Mouse (Mus musculus): ENCODE measurements at regions not wholly inside any gene's neighbourhood (a gene's known extent, or its start where the extent isn't known, plus 50 kb on each side); places are given as distances from the start of the nearest gene placed in this dataset.
"Not testable (repeated sequence)": the region's sequence is repeated elsewhere in the genome, so short reads cannot be mapped to it uniquely, and the experiment has no call there.

DNA sequence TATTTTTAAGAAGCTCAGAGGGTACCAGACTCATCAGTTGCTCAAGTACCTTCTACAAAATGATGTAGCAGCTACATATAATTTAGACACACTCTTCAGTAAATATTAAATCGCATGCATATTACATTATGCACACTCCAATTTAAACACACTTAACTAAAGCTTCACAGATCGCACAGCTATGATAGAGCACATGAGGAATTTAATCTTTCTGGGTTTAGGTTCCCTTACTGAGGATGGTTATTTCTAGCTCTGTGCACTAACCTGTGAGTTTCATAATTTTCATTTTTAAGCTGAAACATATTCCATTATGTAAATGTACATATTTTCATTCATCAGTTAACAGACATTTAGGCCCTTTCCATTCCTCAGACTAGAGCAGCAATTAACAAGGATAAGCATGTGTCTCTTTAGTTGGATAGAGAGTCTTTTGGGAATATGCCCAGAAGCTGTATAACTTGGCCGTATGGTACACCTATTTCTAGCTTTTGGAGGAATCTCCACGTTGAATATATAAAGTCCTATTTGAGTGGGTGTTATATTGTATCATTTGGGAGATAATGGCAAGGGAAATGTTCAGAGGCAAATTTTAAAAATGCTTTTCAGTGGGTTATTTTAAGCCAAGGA is 694.0 kb downstream of the Trib2 start:
- no peak overlapping the region for H3K9ac ChIP-seq (replicated peaks; ENCODE audit: low read length)
- 85% methylated on average over 4 of the region's 4 CpGs for WGBS
- no peaks in the 10 kb centered on the region for H3K36me3 ChIP-seq (ENCODE audit: insufficient read depth, low read length)
- H3K4me1 ChIP-seq (ENCODE audit: insufficient read depth, low read length) = no peaks in the 10 kb centered on the region
- H3K27ac ChIP-seq (ENCODE audit: low read length) = no peak overlapping the region
- H3K4me2 ChIP-seq (replicated peaks; ENCODE audit: low read depth, low read length) = no peak overlapping the region
- no peaks in the 10 kb centered on the region for H3K27me3 ChIP-seq (ENCODE audit: insufficient read depth, low read length)
- H3K4me3 ChIP-seq (ENCODE audit: low read length) = no peak overlapping the region
- no peaks in the 10 kb centered on the region for H3K9me3 ChIP-seq (ENCODE audit: low read length)
- ATAC-seq (ENCODE audit: low FRiP score, low TSS enrichment) = no peak

DNA sequence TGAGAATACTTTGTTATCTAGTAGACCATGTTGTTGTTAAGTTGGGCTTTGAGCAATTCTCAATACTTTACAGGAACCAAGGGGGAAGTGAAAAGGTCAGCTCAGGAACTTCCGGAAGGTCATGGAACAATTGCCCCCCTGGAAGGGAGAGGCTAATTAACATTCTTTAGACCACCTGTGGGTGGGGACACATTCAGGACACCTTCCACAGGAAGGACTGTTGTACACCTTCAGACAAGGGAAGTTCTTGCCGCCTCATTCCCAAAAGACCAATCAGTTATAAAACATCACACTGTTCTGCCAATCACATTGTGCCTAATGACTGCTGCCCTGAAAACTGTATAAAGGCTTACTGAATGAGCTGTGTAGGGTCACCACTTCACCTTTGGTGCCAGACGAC is 701.2 kb downstream of the Trib2 start:
- H3K36me3 ChIP-seq (ENCODE audit: insufficient read depth, low read length) = no peaks in the 10 kb centered on the region
- WGBS = 82% methylated on average over 3 of the region's 3 CpGs
- ATAC-seq (ENCODE audit: low FRiP score, low TSS enrichment) = no peak
- no peak overlapping the region for H3K27ac ChIP-seq (ENCODE audit: low read length)
- H3K4me2 ChIP-seq (replicated peaks; ENCODE audit: low read depth, low read length) = no peak overlapping the region
- no peak overlapping the region for H3K9ac ChIP-seq (replicated peaks; ENCODE audit: low read length)
- H3K4me3 ChIP-seq (ENCODE audit: low read length) = no peak overlapping the region
- no peaks in the 10 kb centered on the region for H3K27me3 ChIP-seq (ENCODE audit: insufficient read depth, low read length)
- H3K9me3 ChIP-seq (ENCODE audit: low read length) = no peaks in the 10 kb centered on the region
- no peaks in the 10 kb centered on the region for H3K4me1 ChIP-seq (ENCODE audit: insufficient read depth, low read length)

DNA sequence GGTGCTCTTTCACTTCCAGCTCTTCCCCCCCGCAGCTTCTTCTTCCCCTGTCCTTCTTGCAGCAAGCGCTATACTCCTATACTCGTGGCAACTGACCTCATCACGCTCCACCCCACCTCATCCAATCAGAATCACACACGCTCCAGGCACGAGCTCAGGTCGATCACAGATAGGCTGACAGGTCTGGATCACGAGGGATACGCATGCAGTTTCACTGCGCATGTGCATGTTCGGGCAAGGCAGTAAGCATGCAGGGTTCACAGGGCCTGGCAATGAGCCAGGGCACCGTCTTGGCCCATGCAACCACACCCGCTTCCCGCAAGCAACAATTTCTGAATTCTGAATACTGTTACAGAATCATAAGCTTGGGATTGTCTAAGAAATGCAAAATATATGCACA is 701.9 kb downstream of the Trib2 start:
- Histone ChIP-seq H3K27me3 (ENCODE audit: insufficient read depth, low read length) (no peaks in the 10 kb centered on the region), H3K27ac (ENCODE audit: low read length) (no peak overlapping the region), H3K9ac (replicated peaks; ENCODE audit: low read length) (no peak overlapping the region), H3K4me3 (ENCODE audit: low read length) (no peak overlapping the region), H3K4me1 (ENCODE audit: insufficient read depth, low read length) (no peaks in the 10 kb centered on the region), H3K4me2 (replicated peaks; ENCODE audit: low read depth, low read length) (no peak overlapping the region), H3K9me3 (ENCODE audit: low read length) (no peaks in the 10 kb centered on the region), H3K36me3 (ENCODE audit: insufficient read depth, low read length) (no peaks in the 10 kb centered on the region)
- ATAC-seq (ENCODE audit: low FRiP score, low TSS enrichment) = no peak
- 90% methylated on average over 14 of the region's 14 CpGs for WGBS

DNA sequence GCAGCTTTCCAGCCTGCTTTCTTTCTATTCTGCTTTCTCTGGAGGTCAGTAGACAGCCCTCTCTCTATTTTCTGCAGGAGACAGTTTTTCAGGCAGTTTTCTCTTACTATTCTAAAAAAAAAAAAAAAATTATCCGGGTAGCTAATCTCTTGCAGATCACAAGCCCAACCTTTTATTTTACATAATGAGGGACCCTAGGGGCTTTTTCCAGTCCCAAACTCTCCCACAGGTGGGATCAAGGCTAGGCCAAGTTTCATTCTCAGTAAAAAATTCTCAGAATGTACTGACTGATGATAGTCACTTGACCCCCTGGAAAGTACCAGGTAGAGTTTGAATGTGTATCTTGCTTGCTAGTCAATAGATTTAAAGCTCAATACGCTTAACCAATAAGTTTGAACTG is 705.7 kb downstream of the Trib2 start:
- H3K36me3 ChIP-seq (ENCODE audit: insufficient read depth, low read length) = no peaks in the 10 kb centered on the region
- no peak for ATAC-seq (ENCODE audit: low FRiP score, low TSS enrichment)
- no peak overlapping the region for H3K9ac ChIP-seq (replicated peaks; ENCODE audit: low read length)
- H3K27ac ChIP-seq (ENCODE audit: low read length) = no peak overlapping the region
- WGBS = 58% methylated on average over 2 of the region's 2 CpGs
- no peak overlapping the region for H3K4me2 ChIP-seq (replicated peaks; ENCODE audit: low read depth, low read length)
- no peak overlapping the region for H3K4me3 ChIP-seq (ENCODE audit: low read length)
- H3K9me3 ChIP-seq (ENCODE audit: low read length) = no peaks in the 10 kb centered on the region
- no peaks in the 10 kb centered on the region for H3K27me3 ChIP-seq (ENCODE audit: insufficient read depth, low read length)
- no peaks in the 10 kb centered on the region for H3K4me1 ChIP-seq (ENCODE audit: insufficient read depth, low read length)

DNA sequence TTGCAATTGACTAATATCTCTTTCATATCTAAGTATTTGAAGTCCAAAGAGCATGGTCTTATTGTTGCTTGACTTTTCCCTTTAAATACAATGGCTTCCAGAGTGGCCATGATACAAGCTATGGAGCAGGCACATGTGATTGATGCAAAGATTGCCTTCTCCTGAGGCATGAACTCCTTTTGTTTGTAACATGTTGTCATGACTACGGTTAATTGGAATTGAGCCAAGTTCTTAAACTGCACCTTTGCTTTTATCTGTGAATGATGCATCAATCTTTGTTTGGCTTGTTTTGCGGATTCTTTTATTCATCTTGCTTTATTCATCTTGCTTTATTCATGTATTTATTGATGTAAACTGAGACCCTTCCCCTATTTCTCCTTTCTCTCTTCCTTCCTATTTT is 711.8 kb downstream of the Trib2 start:
- ATAC-seq (ENCODE audit: low FRiP score, low TSS enrichment) = no peak
- Histone ChIP-seq H3K4me2 (replicated peaks; ENCODE audit: low read depth, low read length) (no peak overlapping the region), H3K36me3 (ENCODE audit: insufficient read depth, low read length) (no peaks in the 10 kb centered on the region), H3K4me1 (ENCODE audit: insufficient read depth, low read length) (no peaks in the 10 kb centered on the region), H3K4me3 (ENCODE audit: low read length) (no peak overlapping the region), H3K9ac (replicated peaks; ENCODE audit: low read length) (no peak overlapping the region), H3K27me3 (ENCODE audit: insufficient read depth, low read length) (no peaks in the 10 kb centered on the region), H3K27ac (ENCODE audit: low read length) (no peak overlapping the region), H3K9me3 (ENCODE audit: low read length) (no peaks in the 10 kb centered on the region)
- WGBS = 73% methylated on average over 2 of the region's 2 CpGs

DNA sequence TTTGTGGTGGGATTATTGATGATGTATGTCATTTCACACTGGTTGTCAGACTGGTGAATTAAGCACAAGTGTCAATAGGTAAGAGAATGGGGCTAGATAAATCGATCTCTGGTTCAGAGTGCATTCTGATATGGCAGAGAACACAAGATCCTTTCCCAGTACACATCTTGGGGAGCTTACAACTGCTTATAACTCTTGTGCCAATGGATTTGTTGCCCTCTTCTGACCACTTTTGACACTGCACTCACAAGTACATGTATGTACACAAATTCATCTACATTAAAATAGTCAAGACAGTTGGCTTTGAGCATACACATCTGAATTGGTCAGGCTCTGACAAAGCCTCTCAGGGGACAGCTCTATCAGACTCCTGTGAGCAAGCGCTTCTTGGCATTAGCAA is 738.1 kb downstream of the Trib2 start:
- Histone ChIP-seq H3K27me3 (ENCODE audit: insufficient read depth, low read length) (no peaks in the 10 kb centered on the region), H3K4me2 (replicated peaks; ENCODE audit: low read depth, low read length) (no peak overlapping the region), H3K9ac (replicated peaks; ENCODE audit: low read length) (no peak overlapping the region), H3K9me3 (ENCODE audit: low read length) (no peaks in the 10 kb centered on the region), H3K4me3 (ENCODE audit: low read length) (no peak overlapping the region), H3K36me3 (ENCODE audit: insufficient read depth, low read length) (no peaks in the 10 kb centered on the region), H3K4me1 (ENCODE audit: insufficient read depth, low read length) (no peaks in the 10 kb centered on the region), H3K27ac (ENCODE audit: low read length) (no peak overlapping the region)
- 71% methylated on average over 2 of the region's 2 CpGs for WGBS
- no peak for ATAC-seq (ENCODE audit: low FRiP score, low TSS enrichment)

DNA sequence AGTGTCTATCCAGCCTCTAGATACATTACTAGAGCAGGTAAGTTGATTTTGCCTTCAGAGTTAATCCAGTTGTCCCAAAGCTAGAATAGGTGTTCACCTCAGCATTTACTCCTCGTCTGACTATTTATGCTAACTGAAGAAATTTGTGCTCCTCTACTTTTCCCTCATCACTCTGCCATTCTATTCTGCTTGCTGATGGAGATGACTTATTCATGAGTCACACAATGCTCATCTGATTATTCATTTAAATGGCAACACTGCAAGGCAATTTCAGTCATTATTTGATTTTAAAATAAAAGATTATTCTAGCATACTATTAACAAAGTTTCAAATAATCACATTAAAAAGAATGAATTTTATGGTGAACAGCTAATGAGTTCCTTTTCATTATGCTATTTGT is 752.4 kb downstream of the Trib2 start:
- Histone ChIP-seq H3K27me3 (ENCODE audit: insufficient read depth, low read length) (no peaks in the 10 kb centered on the region), H3K9ac (replicated peaks; ENCODE audit: low read length) (no peak overlapping the region), H3K27ac (ENCODE audit: low read length) (no peak overlapping the region), H3K4me2 (replicated peaks; ENCODE audit: low read depth, low read length) (no peak overlapping the region), H3K36me3 (ENCODE audit: insufficient read depth, low read length) (no peaks in the 10 kb centered on the region), H3K4me3 (ENCODE audit: low read length) (no peak overlapping the region), H3K4me1 (ENCODE audit: insufficient read depth, low read length) (no peaks in the 10 kb centered on the region), H3K9me3 (ENCODE audit: low read length) (no peaks in the 10 kb centered on the region)
- no peak for ATAC-seq (ENCODE audit: low FRiP score, low TSS enrichment)
- 86% methylated on average over 1 of the region's 1 CpGs for WGBS

DNA sequence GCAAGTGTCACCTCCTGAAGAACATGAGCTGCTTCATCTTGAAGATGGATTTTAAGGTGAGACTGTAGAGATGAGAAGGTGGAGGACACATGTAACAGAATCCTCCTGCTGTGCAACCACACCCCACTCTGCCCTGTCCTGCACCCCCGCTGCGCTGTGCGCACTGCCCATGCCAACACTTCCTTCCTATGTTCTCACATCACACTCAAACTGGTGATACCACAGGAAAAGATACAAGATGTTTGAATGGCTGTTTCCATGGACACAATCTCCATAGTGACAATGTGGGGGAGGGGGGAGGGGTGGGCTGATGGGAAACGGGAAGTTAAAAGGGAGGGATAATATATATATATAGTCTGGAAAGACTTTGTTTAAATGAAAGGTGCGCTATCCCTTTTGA is 765.3 kb downstream of the Trib2 start:
- no peak overlapping the region for H3K4me2 ChIP-seq (replicated peaks; ENCODE audit: low read depth, low read length)
- H3K4me3 ChIP-seq (ENCODE audit: low read length) = no peak overlapping the region
- WGBS = 88% methylated on average over 5 of the region's 5 CpGs
- H3K27ac ChIP-seq (ENCODE audit: low read length) = no peak overlapping the region
- H3K27me3 ChIP-seq (ENCODE audit: insufficient read depth, low read length) = no peaks in the 10 kb centered on the region
- H3K4me1 ChIP-seq (ENCODE audit: insufficient read depth, low read length) = no peaks in the 10 kb centered on the region
- 0 out of 2 replicates have a peak, but pooled peaks cover 3% of the 10 kb centered on the region for H3K9me3 ChIP-seq (ENCODE audit: low read length)
- ATAC-seq (ENCODE audit: low FRiP score, low TSS enrichment) = no peak
- no peak overlapping the region for H3K9ac ChIP-seq (replicated peaks; ENCODE audit: low read length)
- no peaks in the 10 kb centered on the region for H3K36me3 ChIP-seq (ENCODE audit: insufficient read depth, low read length)

DNA sequence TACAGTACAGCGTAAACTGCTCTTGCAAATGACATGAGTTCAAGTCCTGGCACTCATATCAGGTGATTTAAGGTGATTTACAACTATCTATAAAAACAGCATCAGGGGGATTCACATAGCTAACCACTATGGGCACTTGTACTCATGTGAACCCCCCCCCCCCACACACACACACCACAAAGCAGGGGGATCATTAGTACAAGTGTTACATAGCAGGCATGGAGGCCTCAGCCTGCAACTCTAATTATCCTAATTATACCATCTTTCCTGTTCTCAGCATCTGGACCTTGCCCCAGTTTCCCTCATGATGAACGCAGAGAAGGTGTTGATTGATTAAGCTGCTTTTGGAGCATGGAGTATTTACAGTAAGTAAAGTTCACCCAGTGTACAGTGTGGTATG is 773.5 kb downstream of the Trib2 start:
- no peaks in the 10 kb centered on the region for H3K36me3 ChIP-seq (ENCODE audit: insufficient read depth, low read length)
- H3K9me3 ChIP-seq (ENCODE audit: low read length) = no peaks in the 10 kb centered on the region
- no peak overlapping the region for H3K4me2 ChIP-seq (replicated peaks; ENCODE audit: low read depth, low read length)
- ATAC-seq (ENCODE audit: low FRiP score, low TSS enrichment) = no peak
- no peak overlapping the region for H3K27ac ChIP-seq (ENCODE audit: low read length)
- H3K27me3 ChIP-seq (ENCODE audit: insufficient read depth, low read length) = no peaks in the 10 kb centered on the region
- 86% methylated on average over 2 of the region's 2 CpGs for WGBS
- no peak overlapping the region for H3K9ac ChIP-seq (replicated peaks; ENCODE audit: low read length)
- H3K4me1 ChIP-seq (ENCODE audit: insufficient read depth, low read length) = no peaks in the 10 kb centered on the region
- H3K4me3 ChIP-seq (ENCODE audit: low read length) = no peak overlapping the region

DNA sequence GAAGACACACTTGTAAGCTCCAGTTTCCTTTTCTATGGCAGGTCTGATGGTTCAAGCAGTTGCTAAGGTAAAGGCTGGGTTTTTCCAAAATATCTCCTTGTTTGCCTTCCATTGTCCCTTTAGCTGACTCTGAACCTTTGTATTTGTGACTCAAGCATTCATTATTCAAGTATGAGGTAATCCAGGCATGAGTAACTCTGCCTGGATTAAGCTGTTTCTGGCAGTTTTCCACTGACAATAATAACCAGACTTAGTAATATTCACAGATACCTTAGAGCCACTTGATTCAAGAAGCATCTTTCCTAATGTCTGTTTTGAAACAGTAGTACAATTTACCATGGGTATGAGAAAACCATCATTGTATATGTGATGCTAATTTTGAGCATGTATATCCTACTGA is 805.6 kb downstream of the Trib2 start:
- no peak overlapping the region for H3K4me3 ChIP-seq (ENCODE audit: low read length)
- H3K36me3 ChIP-seq (ENCODE audit: insufficient read depth, low read length) = no peaks in the 10 kb centered on the region
- H3K27me3 ChIP-seq (ENCODE audit: insufficient read depth, low read length) = no peaks in the 10 kb centered on the region
- H3K9ac ChIP-seq (replicated peaks; ENCODE audit: low read length) = no peak overlapping the region
- H3K4me2 ChIP-seq (replicated peaks; ENCODE audit: low read depth, low read length) = no peak overlapping the region
- no peak overlapping the region for H3K27ac ChIP-seq (ENCODE audit: low read length)
- ATAC-seq (ENCODE audit: low FRiP score, low TSS enrichment) = no peak
- no peaks in the 10 kb centered on the region for H3K9me3 ChIP-seq (ENCODE audit: low read length)
- H3K4me1 ChIP-seq (ENCODE audit: insufficient read depth, low read length) = no peaks in the 10 kb centered on the region

DNA sequence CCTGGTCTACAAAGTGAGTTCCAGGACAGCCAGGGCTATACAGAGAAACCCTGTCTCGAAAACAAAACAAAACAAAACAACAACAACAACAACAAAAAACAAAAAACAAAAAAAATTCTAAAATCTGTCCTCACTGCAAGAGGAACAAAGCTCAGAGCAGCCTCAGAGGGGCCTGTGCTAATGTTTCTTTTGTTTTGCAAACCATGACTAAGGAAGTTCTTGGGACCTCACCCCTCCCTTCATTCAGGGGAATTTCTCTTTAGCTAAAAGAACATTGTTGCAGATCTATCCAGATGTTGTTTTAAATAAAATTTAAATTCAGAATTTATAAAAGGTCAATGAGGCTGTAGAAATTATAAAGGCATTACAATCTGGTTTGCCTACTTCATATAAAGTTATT is 814.3 kb downstream of the Trib2 start:
- not testable (repeated sequence) for H3K4me2 ChIP-seq (replicated peaks; ENCODE audit: low read depth, low read length); H3K9ac ChIP-seq (replicated peaks; ENCODE audit: low read length); H3K27me3 ChIP-seq (ENCODE audit: insufficient read depth, low read length); H3K27ac ChIP-seq (ENCODE audit: low read length); H3K4me1 ChIP-seq (ENCODE audit: insufficient read depth, low read length); H3K9me3 ChIP-seq (ENCODE audit: low read length); ATAC-seq (ENCODE audit: low FRiP score, low TSS enrichment); H3K4me3 ChIP-seq (ENCODE audit: low read length); H3K36me3 ChIP-seq (ENCODE audit: insufficient read depth, low read length)
- WGBS = 30% methylated on average over 1 of the region's 1 CpGs
